Mouse (Mus musculus) cerebellum, adult 11-12 months (tissue): ENCODE data around the gene Lrrc28.

Experiments used
- DNase-seq: peaks from one replicate; pipeline ENCODE4 v3.0.0; 2022

The Lrrc28 gene

DNA sequence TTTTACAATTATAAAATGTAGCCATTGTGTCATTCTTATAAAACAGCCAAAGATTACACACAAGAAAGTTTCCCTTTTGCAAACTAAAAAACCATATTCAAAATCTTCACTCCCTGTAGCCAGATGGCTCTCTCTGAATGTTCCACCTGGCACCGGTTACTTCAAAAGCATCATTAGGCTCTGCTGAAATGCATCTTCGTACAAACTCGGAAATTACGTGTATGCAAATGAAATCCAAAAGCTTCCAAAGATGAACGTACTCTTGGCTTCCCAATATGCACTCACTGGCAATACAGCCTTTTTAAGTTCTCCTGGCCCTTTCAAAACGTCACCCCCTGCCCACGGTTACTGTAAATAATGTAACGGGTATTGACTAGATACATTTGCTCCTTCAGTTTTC is 777 bp downstream of the Lrrc28 start:
- peak; percentile 11 for DNase-seq

DNA sequence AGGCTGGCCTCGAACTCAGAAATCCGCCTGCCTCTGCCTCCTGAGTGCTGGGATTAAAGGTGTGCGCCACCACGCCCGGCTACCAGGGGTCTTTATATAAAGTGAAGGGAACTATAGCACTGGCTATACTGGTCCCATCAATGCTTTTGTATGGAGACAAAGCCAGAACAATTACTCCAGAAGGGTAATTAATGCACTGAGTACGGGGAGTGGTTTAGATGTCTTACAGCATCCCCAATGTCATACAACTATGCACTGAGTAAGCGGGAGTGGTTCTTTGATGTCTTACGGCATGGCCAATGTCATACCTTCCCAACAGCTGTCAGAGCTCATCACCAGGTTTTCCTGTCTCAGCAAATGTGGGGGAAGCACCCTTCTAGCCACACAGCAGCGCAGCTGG is 2.1 kb downstream of the Lrrc28 start:
- no peak for DNase-seq

DNA sequence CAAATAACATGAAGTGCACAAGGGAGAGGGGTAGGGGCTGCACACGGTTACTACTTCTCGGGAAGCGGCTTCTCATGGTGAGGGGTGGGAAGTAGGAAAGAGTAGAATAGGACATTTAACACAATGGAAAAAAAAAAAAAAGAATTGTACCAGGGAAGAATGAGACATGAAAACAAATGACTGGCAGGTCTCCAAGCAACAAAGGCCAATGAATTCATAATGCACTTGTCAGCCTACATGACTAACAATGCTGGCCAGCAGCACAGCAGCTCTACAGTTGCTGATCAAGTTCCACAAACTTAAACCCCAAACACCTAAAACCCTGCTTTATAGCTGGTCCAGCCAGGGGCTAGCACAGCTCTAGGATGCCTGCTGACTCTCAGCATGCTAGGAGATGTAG is 6.1 kb downstream of the Lrrc28 start:
- no peak for DNase-seq

DNA sequence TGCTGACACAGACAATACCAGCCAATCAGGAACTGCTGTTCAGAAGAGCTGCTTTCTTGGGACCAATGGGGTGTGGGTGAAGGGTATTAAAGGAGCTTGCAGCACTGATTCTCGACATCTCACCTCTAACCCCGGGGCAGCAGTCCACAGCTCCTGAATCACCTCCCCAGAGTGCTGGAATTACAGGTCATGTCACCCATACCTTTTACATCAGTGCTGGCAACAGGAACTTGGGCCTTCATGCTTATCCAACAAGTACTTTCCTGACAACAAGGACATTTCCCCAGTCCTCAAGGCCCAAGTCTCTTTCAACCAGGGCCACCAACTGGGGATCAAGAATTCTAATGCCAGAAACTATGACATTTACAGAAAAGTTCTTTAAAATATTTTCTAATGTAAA is 8.9 kb downstream of the Lrrc28 start:
- no peak for DNase-seq

DNA sequence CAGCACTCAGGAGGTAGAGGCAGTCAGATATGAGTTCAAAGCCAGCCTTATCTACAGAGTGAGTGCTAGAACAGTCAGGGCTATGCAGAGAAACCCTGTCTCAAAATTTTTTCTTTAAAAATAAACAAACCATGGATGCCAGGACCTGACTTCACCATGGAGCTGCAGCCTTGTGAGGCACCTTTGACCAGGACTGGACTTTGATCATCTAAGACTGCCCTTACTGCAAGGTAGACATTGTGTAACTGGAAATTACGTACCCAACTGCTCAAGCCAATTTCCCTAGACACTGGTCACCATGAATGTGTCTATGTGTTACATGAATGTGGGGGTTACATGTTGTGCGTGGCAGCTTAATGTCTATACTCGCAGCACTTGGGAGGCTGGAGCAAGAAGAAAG is 10.9 kb downstream of the Lrrc28 start:
- no peak for DNase-seq

DNA sequence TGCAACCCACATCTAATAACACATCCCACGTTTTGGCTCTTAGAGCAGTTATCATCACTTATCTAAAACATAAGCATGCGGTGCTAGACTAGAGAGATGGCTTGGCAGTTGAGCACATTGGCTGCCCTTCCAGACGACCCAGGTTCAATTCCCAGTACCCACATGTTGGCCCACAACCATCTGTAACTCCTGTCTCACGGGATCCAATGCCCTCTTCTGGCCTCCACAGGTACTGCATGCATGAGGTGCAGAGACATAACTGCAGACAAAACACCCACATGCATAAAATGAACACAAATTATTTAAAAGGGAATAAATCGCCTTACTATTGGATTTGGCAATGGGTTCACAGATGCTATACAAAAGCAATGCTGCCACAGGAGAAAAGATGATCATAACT is 12.7 kb downstream of the Lrrc28 start:
- DNase-seq: no peak

DNA sequence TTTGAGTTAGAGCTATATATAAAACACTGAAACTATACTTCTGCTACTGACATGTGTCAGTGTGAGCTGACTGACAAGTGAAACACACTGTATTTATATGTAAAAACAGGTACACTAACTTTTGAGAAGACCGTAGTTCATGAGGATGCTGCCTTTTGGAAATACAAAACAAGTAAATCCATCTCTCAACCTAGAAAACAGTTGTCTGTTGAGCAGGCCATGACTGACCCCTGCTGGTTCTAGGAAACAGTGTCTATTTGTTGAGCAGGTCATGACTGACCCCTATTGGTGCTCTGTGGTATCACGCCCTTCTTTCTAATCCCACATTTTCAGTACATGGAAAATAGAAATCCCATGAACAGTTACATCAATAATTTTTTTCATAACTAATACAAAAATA is 14.3 kb downstream of the Lrrc28 start:
- DNase-seq: peak; percentile 69

DNA sequence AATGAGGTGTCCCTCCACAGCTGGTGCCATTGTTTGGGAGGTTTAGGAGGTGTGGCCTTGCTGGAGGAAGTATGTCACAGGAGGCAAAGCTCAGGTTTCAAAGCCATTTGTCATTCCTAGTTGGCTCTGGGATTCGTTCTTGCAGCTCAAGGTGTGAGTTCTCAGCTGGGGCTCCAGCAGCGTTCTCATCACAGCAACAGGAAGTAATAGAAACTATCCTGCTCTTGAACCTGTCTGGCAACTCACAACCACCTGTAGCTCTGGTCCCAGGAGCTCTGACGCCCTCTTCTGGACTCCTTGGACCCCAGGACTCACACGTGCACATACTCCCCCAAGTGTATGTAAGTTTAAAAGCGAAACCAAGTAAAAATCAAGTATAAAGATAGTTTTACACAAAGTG is 15.4 kb downstream of the Lrrc28 start:
- DNase-seq: no peak

DNA sequence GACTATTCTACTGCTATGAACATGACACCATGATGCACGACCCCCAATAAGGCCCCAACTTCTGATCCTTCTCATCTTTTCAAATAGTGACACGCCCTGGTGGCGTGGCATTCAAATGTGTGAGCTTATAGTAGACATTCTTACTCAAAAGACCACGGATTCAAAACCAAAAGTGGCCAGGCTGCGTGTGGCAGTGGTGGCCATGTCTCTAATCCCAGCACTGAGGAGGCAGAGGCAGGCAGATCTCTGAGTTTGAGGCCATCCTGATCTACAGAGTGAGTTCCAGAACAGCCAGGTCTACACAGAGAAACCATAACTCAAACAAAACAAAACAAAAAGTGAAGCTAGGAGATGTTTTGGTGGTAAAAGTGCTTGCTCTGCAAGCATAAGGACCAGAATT is 18.4 kb downstream of the Lrrc28 start:
- no peak for DNase-seq

DNA sequence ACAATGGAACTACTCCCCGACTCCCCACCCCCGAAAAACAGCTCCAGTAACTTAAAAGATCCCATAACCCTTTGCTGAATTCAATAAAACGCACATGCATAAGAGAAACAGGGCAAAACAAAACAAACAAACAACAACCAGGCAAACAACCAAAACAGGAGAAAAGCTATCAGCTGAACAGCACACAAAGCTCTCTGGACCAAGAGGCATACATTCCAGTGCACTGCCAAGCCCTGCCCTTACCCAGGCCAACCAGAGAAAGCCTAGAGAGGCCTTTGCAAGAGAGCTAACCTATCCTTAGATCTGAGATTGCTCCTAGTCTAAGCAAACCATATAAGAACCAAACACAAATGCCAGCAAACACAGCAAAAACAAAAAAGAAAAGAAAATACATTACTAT is 22.9 kb downstream of the Lrrc28 start:
- DNase-seq: no peak

DNA sequence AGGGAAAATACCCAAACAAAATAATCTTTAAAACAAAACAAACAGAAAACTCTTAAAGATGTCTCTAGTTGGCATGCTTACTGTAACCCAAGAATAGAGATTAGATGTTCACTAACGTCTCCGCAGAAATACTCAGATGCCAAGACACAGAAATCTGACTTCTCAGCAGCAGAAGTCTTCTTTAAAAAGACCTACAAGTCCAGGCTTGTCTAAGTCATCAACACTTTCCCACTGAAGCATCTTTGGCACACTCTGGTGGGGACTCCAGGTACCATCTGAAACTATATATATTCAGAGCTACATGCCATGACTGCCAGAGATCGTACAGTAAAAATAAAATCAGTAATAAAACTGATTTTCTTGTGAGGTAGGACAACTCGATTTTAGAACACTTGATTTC is 25.2 kb downstream of the Lrrc28 start:
- DNase-seq: no peak

DNA sequence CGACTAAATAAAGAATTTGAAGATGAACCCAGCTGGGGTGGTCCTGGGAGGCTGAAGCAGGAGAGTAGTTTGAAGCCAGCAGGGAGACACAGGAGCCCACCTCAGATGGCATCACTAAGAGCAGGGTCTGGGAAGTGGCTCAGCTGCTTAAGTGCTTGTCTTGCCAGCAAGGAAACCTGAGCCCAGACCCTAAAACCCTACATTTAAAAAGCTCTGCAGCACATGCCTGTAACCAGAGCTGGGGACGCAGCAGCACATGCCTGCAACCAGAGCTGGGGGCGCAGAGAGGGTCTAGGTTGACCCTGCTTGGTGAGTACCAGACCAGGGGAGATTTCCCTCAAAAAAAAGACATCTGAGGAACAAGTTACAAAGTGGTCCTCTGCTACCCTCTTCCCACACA is 26.8 kb downstream of the Lrrc28 start:
- DNase-seq: no peak

DNA sequence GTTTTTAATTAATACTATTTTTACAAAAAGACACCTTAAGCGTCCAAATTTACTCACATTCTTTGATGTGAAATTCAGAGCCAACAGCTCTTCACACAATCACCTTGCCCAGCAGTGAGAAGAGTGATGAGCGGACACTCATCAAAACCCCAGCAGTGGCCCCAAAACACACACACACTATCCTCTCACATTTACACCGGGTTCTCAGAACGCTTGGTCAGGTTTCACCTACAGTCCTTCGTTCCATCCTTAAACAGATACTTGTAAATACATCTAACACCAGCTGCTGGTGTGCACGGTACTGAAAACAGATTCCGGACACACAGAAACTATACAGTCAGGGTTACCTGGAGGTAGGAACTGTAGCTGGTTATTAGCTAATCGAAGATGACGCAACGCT is 27.4 kb downstream of the Lrrc28 start:
- no peak for DNase-seq

DNA sequence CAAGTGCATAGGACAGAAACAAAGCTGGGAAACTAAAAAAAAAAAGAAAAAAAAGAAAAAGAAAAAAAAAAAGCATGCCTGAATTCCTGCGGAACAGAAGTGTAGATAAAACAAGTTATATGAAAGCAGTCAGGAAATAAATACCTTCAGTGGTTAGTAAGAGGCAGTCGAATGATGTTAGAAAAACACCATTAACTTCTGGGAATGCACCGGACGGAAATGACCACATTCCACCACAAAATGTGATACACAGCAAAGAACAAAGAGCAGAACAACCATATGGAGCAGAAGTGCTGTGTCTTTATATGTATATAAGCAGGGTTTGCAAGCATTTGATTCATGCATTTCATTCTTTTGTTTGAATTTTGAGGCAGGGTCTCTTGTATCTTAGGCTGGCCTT is 28.2 kb downstream of the Lrrc28 start:
- no peak for DNase-seq

DNA sequence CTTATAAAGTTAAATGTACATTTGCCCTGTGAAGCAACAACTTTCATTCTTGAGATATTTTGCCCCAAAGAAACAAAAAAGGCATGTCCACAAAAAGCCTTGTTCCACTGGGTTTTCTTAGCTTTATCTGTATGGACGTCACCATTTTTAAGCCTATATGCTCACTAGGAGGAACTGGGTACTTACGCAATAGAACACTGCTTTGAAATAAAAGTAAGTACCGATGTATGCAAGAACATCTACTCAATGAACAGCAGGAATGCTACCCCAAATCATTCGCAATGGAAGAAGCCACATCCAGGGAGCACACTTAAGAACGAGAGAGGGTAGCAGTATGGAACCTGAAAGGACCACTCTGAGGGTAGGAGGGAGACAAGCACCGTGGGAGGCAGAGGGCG is 30.6 kb downstream of the Lrrc28 start:
- DNase-seq: no peak

DNA sequence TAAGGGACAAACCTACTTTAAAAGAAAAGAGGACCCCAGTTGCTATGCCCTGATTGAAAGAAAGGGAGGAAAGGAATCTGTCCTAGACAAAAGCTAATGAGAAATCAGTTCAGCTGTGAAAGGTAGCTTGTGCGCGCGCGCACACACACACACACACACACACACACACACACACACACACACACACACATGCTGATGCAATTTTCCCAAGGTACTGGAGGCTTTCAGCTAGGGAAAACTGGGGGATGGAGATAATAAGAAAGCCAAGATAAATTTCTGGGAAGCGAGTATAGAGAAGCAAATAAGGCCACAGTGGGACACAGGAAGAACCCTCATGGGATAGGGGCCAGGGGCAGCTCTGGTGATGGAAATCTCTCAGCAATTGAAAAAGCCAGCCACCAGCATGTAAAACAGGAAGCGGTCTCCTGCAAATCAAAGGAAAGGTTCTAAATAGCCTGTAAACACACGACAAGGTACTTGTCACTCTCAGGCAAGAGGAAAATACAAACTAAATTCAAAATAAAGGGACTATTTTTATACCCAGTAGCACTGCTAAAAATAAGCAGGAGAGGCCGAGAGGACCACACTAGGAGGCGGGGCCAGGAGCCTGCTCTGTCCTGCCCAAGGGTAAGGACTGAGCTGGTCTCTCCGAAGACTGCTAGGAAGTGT is 31.1 kb downstream of the Lrrc28 start:
- DNase-seq: no peak

DNA sequence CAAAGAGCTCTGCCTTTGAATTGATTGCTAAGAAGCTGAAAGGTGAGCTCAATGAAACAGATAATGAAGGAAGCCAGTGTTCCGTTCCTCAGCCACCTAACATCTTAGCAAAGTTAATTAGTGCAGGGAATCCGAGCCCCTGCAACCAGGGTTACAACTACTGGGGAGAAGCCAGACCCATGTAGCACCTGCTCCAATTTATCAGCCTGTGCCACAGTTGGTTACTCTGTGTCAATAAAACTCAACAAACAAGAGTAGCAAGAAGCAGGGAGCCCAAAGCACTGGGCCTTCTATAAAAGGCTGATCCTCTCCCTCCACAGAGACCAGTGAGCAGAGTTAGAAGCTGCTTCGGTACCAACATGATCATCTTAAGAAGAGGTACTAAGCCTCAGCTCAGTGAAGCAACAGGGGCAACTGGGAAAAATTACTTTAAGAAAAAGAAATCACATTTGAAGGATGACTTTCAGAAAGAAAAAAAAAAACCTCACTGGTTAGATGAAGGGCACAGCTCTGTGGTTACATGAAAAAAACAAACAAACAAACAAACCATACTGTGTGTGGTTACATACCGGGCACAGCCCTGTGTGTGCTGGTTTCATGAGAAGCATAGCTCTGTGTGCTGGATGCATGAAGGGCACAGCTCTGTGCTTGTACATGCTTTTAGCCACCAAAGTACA is 36.6 kb downstream of the Lrrc28 start:
- DNase-seq: no peak

DNA sequence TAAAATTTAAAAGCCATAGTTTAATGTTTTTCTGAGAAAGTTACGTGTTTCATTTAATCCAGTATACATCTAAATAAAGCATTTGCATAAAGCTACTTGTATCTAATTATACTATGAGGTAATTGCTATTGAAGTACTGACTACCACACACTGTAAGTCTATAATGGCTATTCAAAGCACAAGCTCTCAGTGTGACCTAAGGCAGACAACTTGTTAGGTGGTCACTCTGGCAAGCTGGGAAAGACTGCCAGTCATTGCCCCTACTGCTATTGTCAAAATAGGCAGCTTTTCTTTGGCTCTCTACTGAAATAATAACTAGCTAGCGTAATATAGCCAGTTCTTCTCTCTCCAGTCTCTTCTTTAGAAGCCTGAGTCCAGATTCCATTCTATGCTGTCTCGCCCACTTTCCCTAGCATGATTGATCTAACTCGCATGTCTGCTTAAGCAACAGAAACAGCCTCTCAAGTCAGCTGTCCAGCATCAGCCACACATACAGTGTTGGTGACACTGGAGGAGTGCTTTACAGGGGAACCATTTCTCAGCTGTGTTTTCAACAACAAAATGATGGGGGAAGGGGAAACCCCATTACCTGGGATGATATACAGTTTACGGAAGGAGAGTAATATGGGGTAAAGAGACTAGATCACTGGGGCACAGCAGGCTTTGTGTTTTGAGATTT is 37.3 kb downstream of the Lrrc28 start:
- no peak for DNase-seq

DNA sequence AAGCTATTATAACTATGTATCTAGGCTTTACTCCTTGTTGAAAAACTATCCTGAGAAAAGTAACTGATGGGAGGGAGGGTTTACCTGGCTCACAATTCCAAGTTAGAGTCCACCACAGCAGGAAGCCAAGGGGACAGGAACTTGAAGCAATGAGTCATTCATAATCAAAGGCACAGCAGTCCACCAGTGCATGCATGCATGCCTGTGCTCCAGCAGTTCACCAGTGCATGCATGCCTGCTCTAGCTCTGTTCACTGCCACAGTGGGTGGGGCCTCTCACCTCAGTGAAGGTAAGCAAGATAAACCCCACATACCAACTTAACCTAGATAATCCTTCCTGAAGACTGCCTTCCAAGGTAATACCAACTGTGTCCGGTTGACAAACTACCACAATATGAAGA is 38.8 kb downstream of the Lrrc28 start:
- DNase-seq: no peak

DNA sequence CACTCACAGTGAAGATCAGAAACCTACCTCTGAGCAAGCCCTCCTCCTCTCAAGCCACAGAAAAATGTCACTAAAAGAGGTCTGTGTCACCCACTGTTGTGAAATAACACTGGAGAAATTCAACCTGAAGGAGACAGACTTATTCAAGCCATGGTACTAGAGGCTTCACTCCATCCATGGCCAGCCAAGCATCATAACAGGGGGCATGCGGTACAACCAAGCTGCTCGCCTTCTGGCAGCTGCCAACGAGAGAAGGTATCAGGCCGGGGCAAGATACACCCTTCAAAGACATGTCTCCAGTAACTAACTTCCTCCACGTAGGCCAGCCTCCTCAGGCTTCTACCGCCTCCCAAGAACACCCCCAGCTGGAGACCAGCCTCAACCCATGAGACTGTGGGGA is 40.0 kb downstream of the Lrrc28 start:
- DNase-seq: no peak

DNA sequence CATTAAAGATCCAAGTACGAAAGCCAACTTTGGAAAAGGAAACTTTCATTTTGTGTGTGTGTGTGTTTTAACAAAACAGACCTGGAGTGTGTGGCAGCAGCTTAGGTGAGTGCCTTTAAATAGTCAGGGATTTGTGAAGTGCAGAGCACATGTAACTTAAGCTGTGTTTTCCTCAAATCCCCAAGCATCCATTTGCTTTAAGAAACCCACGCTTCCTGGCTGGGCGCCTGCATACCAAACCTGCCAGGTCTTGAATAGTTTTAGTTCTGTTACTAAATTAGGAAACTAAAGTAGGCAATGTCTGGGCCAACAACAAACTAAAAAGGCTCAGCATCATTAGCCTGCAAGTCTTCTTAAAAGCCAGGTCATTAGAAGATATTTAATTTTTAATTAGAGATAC is 47.0 kb downstream of the Lrrc28 start:
- no peak for DNase-seq

DNA sequence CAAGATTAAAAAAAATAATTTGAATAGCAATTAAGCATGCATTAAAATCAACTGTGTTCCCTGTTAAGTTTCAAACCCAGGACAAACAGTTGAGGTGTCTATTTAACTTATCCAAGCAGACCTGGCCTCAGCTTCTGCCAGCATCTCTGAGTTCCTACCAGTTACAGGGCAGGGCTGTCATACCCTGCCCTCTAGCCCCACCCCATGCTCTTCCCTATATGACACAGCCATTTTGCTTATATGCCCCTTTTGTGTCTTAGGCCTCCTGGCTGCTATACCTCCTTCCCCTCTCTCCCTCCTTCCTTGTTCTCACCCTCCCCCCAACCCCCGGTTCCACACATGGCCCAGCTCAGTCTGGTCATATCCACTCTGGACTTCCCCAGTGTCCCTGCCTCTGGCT is 48.1 kb downstream of the Lrrc28 start:
- no peak for DNase-seq

DNA sequence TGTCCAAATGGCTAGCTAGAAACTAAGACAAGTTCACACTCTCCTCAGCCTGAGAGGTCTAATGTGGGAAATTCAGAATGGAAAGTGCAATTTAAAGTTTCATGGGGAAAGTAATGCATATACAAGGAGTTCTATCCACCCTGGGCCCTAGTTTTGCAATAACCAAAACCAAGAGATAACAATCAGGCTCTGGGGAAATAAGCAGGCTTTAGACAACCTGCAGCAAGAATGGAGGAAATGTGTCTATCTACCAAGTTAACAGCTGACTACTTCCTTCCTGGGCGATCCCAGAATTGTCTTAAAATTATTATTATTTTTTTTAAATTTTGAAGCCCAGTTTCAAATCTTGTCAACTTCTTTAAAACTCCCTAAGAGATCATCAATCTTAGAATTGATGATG is 48.7 kb downstream of the Lrrc28 start:
- no peak for DNase-seq

DNA sequence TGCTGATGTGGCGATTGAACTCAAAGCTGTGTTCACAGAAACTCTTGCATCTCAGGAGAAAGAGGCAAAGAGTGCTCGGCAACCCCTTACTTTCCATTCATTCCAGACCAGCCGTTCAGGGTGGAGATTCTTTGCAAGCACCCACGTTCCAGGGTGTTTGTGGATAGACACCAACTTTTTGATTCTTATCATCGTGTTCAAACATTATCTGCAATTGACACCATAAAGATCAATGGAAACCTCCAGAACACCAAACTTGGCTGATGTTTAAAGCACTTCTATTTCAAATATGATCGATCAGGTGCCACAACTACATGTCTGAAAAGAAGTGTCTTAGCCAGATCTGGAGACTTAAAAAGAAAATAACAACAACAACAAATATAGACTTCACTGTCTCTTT is 51.2 kb downstream of the Lrrc28 start:
- DNase-seq: no peak

DNA sequence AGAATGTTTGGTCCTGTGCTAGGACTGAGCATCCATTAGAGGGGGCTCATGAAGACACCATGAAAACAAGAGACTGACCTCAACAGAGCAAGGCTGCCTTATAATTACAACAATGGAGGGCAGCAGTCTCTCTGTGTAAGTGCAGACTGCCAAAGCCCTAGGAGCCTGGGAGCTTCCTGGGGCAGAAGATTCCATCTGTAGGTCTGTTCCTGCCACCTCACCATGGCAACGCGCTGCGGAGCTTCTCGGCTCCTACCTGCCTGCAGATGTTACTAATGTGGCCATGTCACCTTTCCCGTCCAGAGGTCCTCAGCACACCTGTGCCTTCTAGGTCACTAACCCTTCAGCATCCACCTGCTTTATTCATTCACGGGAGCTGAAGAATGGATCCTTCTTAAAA is 52.4 kb downstream of the Lrrc28 start:
- peak; percentile 26 for DNase-seq
